Mouse (Mus musculus) kidney, embryonic 16.5 days (tissue): ENCODE data around the gene Abcc12. TPM values are rescaled to one million over a fixed set of nuclear protein-coding genes. Genes with fewer than 3 reads are reported as not detected.

Experiments used
- ATAC-seq: fragments of 200-750 bp; cut with Nextera tagmentation; 2 replicates; pipeline ENCODE4 v1.8.0; 2017; ENCODE audit warnings: moderate TSS enrichment; ENCODE audit not compliant: low FRiP score, low TSS enrichment
- H3K27ac ChIP-seq: fragments of 300-500 bp; sonication (generic); 2 replicates; pipeline ENCODE4 v1.5.1; 2014; ENCODE audit warnings: low read length
- H3K27me3 ChIP-seq: fragments of 300-500 bp; sonication (generic); 2 replicates; pipeline ENCODE4 v1.6.1; 2014; ENCODE audit warnings: low read length, control low read depth, mixed read lengths; ENCODE audit not compliant: insufficient read depth
- H3K36me3 ChIP-seq: fragments of 300-500 bp; sonication (generic); 2 replicates; pipeline ENCODE4 v1.6.1; 2014; ENCODE audit warnings: low read length, control low read depth, mixed read lengths; ENCODE audit not compliant: insufficient read depth
- H3K4me1 ChIP-seq: fragments of 300-500 bp; sonication (generic); 2 replicates; pipeline ENCODE4 v1.6.1; 2014; ENCODE audit warnings: low read length, control low read depth, mixed read lengths; ENCODE audit not compliant: insufficient read depth
- H3K4me2 ChIP-seq: fragments of 300-500 bp; sonication (generic); replicated peaks from 2 replicates; pipeline ENCODE4 v1.6.1; 2014; ENCODE audit warnings: low read depth, low read length
- H3K4me3 ChIP-seq: fragments of 300-500 bp; sonication (generic); 2 replicates; pipeline ENCODE4 v1.5.1; 2014; ENCODE audit warnings: mild to moderate bottlenecking, low read length
- H3K9ac ChIP-seq: fragments of 300-500 bp; sonication (generic); replicated peaks from 2 replicates; pipeline ENCODE4 v1.6.1; 2014; ENCODE audit warnings: low read length
- H3K9me3 ChIP-seq: fragments of 300-500 bp; sonication (generic); 2 replicates; pipeline ENCODE4 v1.6.1; 2016; ENCODE audit warnings: low read length, control low read depth
- WGBS: fragments of 180-500 bp; shearing (Covaris S2); extraction: QIAGEN DNeasy Blood & Tissue Kit; methylation state at CpG from one replicate; pipeline ENCODE4 v1.1.7; 2014; 5-methylcytosine and 5-hydroxymethylcytosine counted together
- microRNA-seq: library from miRNA; unstranded; fragments of <30 nt; microRNA quantifications from one replicate; pipeline ENCODE4, GENCODE M21; 2016
- polyA plus RNA-seq: library from polyadenylated mRNA; unstranded; fragments of >200 nt; fragmentation: Nextera tagmentation; extraction: Ambion mirVana; gene quantifications from 2 replicates; pipeline ENCODE4 v1.2.1, GENCODE M21; 2015

The Abcc12 gene
- polyA plus RNA-seq, 1 experiment from 2014 or later = 0.05 TPM

- H3K9ac ChIP-seq = no peak overlapping the region
- WGBS = 93% methylated on average over 4 of the region's 4 CpGs
- H3K27me3 ChIP-seq = no peaks in the 10 kb centered on the region
- H3K4me2 ChIP-seq = no peak overlapping the region
- no peaks in the 10 kb centered on the region for H3K36me3 ChIP-seq
- H3K9me3 ChIP-seq = no peaks in the 10 kb centered on the region
- H3K4me3 ChIP-seq = no peak overlapping the region
- H3K27ac ChIP-seq = no peak overlapping the region
- no peak for ATAC-seq
- H3K4me1 ChIP-seq = no peaks in the 10 kb centered on the region
These were observed 130.5 kb downstream of the Abcc12 start for GRCm38 (mm10) chr8:86449870-86450515.

- H3K9ac ChIP-seq = no peak overlapping the region
- no peak overlapping the region for H3K4me3 ChIP-seq
- H3K9me3 ChIP-seq = no peaks in the 10 kb centered on the region
- H3K27ac ChIP-seq = no peak overlapping the region
- no peaks in the 10 kb centered on the region for H3K36me3 ChIP-seq
- no peak overlapping the region for H3K4me2 ChIP-seq
- no peaks in the 10 kb centered on the region for H3K4me1 ChIP-seq
- ATAC-seq = no peak
- no peaks in the 10 kb centered on the region for H3K27me3 ChIP-seq
- WGBS = 63% methylated on average over 4 of the region's 4 CpGs
These were observed 135.0 kb downstream of the Abcc12 start for GRCm38 (mm10) chr8:86445516-86445915.

GRCm38 (mm10) chr8:86443744-86444143 lies 136.7 kb downstream of the Abcc12 start:
- WGBS = 84% methylated on average over 2 of the region's 2 CpGs
- H3K27me3 ChIP-seq = no peaks in the 10 kb centered on the region
- no peak for ATAC-seq
- H3K4me2 ChIP-seq = no peak overlapping the region
- no peak overlapping the region for H3K4me3 ChIP-seq
- no peak overlapping the region for H3K9ac ChIP-seq
- no peaks in the 10 kb centered on the region for H3K9me3 ChIP-seq
- H3K4me1 ChIP-seq = no peaks in the 10 kb centered on the region
- no peak overlapping the region for H3K27ac ChIP-seq
- no peaks in the 10 kb centered on the region for H3K36me3 ChIP-seq

- no peak for ATAC-seq
- H3K9me3 ChIP-seq = no peaks in the 10 kb centered on the region
- H3K4me3 ChIP-seq = no peak overlapping the region
- no peak overlapping the region for H3K4me2 ChIP-seq
- H3K27ac ChIP-seq = no peak overlapping the region
- no peaks in the 10 kb centered on the region for H3K27me3 ChIP-seq
- WGBS = 89% methylated on average over 3 of the region's 3 CpGs
- H3K4me1 ChIP-seq = no peaks in the 10 kb centered on the region
- no peak overlapping the region for H3K9ac ChIP-seq
- H3K36me3 ChIP-seq = no peaks in the 10 kb centered on the region
These were observed 141.5 kb downstream of the Abcc12 start for GRCm38 (mm10) chr8:86438983-86439299.

- H3K4me2 ChIP-seq = no peak overlapping the region
- H3K27ac ChIP-seq = no peak overlapping the region
- H3K4me3 ChIP-seq = no peak overlapping the region
- no peaks in the 10 kb centered on the region for H3K36me3 ChIP-seq
- WGBS = 84% methylated on average over 5 of the region's 5 CpGs
- no peaks in the 10 kb centered on the region for H3K27me3 ChIP-seq
- no peak for ATAC-seq
- no peak overlapping the region for H3K9ac ChIP-seq
- H3K9me3 ChIP-seq = no peaks in the 10 kb centered on the region
- H3K4me1 ChIP-seq = no peaks in the 10 kb centered on the region
These were observed 142.1 kb downstream of the Abcc12 start for GRCm38 (mm10) chr8:86438133-86438982.

- H3K27ac ChIP-seq = no peak overlapping the region
- 96% methylated on average over 1 of the region's 1 CpGs for WGBS
- H3K4me2 ChIP-seq = no peak overlapping the region
- no peaks in the 10 kb centered on the region for H3K4me1 ChIP-seq
- no peak overlapping the region for H3K9ac ChIP-seq
- H3K9me3 ChIP-seq = no peaks in the 10 kb centered on the region
- ATAC-seq = no peak
- H3K4me3 ChIP-seq = no peak overlapping the region
- no peaks in the 10 kb centered on the region for H3K36me3 ChIP-seq
- H3K27me3 ChIP-seq = no peaks in the 10 kb centered on the region
These were observed 143.1 kb downstream of the Abcc12 start for GRCm38 (mm10) chr8:86437418-86437817.

Small RNA genes within 50 kb of the gene (microRNA-seq; reads per million reads assigned to microRNA genes)
- not detected for gene Gm44348

Other genes starting within 250 kb of the Abcc12 start
- gene Lonp2, start 43.4 kb upstream of the Abcc12 start, polyA plus RNA-seq = 74.9 and 77.6 TPM in 2 replicates
- 2.6 and 3.5 TPM in 2 replicates for gene Gm10638, start 165.0 kb upstream of the Abcc12 start, polyA plus RNA-seq
- gene Siah1a, start 165.2 kb upstream of the Abcc12 start, polyA plus RNA-seq = 31.7 and 40.1 TPM in 2 replicates